Mouse (Mus musculus) liver, embryonic 14.5 days (tissue): ENCODE data around the gene Mta2.

Experiments used
- CTCF ChIP-seq: IDR thresholded peaks from 2 replicates; pipeline ENCODE4 v1.5.1; 2016; ENCODE audit warnings: antibody characterized with exemption, low read depth, control low read depth
- EP300 ChIP-seq: IDR thresholded peaks from 2 replicates; pipeline ENCODE4 v1.6.1; 2016; ENCODE audit warnings: antibody characterized with exemption, low read depth

DNA sequence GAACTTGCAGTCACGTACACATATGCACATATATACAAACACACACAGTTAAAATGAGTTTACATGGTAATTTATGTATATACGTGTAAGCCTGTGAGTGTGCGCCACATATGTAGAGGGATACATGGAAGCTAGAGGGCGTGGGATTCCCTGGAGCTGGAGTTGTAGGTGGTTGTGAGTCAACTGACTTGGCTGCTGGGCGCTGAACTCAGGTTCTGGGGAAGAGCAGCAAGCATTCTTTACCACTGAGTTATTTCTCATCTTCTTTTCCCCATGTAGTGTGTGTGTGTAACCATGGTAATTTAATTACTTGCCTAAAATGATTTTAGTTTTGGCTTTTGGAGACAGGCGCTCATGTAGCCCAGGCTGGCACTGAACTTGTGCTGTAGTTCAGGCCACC lies 54.9 kb downstream of the Mta2 start:
- no peak for TF ChIP-seq CTCF
- no peak for TF ChIP-seq EP300
